Mouse (Mus musculus) lung, embryonic 16.5 days (tissue): ENCODE measurements around the gene Mcf2. TPM values are rescaled to one million over a fixed set of nuclear protein-coding genes. Genes with fewer than 3 reads are reported as not detected.

ENCODE experiments used
- ATAC-seq: fragments of 200-750 bp; cut with Nextera tagmentation; 2 replicates; pipeline ENCODE4 v1.8.0; 2017; ENCODE audit warnings: low read depth, mild to moderate bottlenecking, moderate library complexity
- H3K27ac ChIP-seq: fragments of 300-500 bp; sonication (generic); 2 replicates; pipeline ENCODE4 v1.5.1; 2014; ENCODE audit warnings: mild to moderate bottlenecking, control low read depth, low read length
- H3K27me3 ChIP-seq: fragments of 300-500 bp; sonication (generic); 2 replicates; pipeline ENCODE4 v1.6.1; 2014; ENCODE audit warnings: low read depth, low read length, mixed read lengths; ENCODE audit not compliant: control insufficient read depth, insufficient read depth
- H3K36me3 ChIP-seq: fragments of 300-500 bp; sonication (generic); 2 replicates; pipeline ENCODE4 v1.6.1; 2014; ENCODE audit warnings: low read length; ENCODE audit not compliant: control insufficient read depth, insufficient read depth
- H3K4me1 ChIP-seq: fragments of 300-500 bp; sonication (generic); replicated peaks from 2 replicates; pipeline ENCODE4 v1.6.1; 2014; ENCODE audit warnings: low read length, mixed read lengths; ENCODE audit not compliant: control insufficient read depth, insufficient read depth
- H3K4me2 ChIP-seq: fragments of 300-500 bp; sonication (generic); 2 replicates; pipeline ENCODE4 v1.6.1; 2014; ENCODE audit warnings: low read depth, low read length, control low read depth
- H3K4me3 ChIP-seq: fragments of 300-500 bp; sonication (generic); 2 replicates; pipeline ENCODE4 v1.5.1; 2014; ENCODE audit warnings: mild to moderate bottlenecking, low read length, control low read depth
- H3K9ac ChIP-seq: fragments of 300-500 bp; sonication (generic); 2 replicates; pipeline ENCODE4 v1.6.1; 2014; ENCODE audit warnings: low read length, control low read depth
- H3K9me3 ChIP-seq: fragments of 300-500 bp; sonication (generic); 2 replicates; pipeline ENCODE4 v1.6.1; 2016; ENCODE audit warnings: low read length; ENCODE audit not compliant: control insufficient read depth
- WGBS: fragments of 180-500 bp; shearing (Covaris S2); extraction: QIAGEN DNeasy Blood & Tissue Kit; methylation state at CpG from one replicate; pipeline ENCODE4 v1.1.7; 2014; 5-methylcytosine and 5-hydroxymethylcytosine counted together
- polyA plus RNA-seq: library from polyadenylated mRNA; unstranded; fragments of >200 nt; fragmentation: Nextera tagmentation; extraction: Ambion mirVana; gene quantifications from 2 replicates; pipeline ENCODE4 v1.2.1, GENCODE M21; 2015

Mcf2 gene
- polyA plus RNA-seq = 0.14 and 0.41 TPM in 2 replicates

GRCm38 (mm10) chrX:60178744-60179458 lies at the start of gene Mcf2:
Gene Mcf2 (minus strand): TSS chrX:60179089.
- H3K4me3 ChIP-seq = peak within 1 kb of the TSS; percentile 38
- H3K9ac ChIP-seq = no peak within 1 kb of the TSS
- peak; percentile 47 for ATAC-seq
- H3K4me2 ChIP-seq = peak within 1 kb of the TSS; percentile 66
- H3K36me3 ChIP-seq = no peaks in the 10 kb centered on the region
- no peaks in the 10 kb centered on the region for H3K9me3 ChIP-seq
- H3K4me1 ChIP-seq = no peaks in the 10 kb centered on the region
- WGBS = 12% methylated on average over 24 of the region's 28 CpGs
- no peaks in the 10 kb centered on the region; the same call in 1 of the 2 replicates for H3K27me3 ChIP-seq
- H3K27ac ChIP-seq = no peak within 1 kb of the TSS

- WGBS = 43% methylated on average over 1 of the region's 1 CpGs
- H3K4me2 ChIP-seq = no peak overlapping the region
- no peaks in the 10 kb centered on the region for H3K4me1 ChIP-seq
- H3K4me3 ChIP-seq = no peak overlapping the region
- no peaks in the 10 kb centered on the region for H3K9me3 ChIP-seq
- H3K27me3 ChIP-seq = no peaks in the 10 kb centered on the region
- no peaks in the 10 kb centered on the region for H3K36me3 ChIP-seq
- H3K9ac ChIP-seq = no peak overlapping the region
- no peak for ATAC-seq
- H3K27ac ChIP-seq = no peak overlapping the region
These were observed 8.8 kb upstream of the Mcf2 start for GRCm38 (mm10) chrX:60187726-60188125.

- no peak overlapping the region for H3K4me3 ChIP-seq
- no peaks in the 10 kb centered on the region for H3K9me3 ChIP-seq
- 56% methylated on average over 3 of the region's 3 CpGs for WGBS
- no peaks in the 10 kb centered on the region for H3K36me3 ChIP-seq
- no peaks in the 10 kb centered on the region for H3K4me1 ChIP-seq
- no peak overlapping the region for H3K9ac ChIP-seq
- no peak overlapping the region for H3K27ac ChIP-seq
- no peaks in the 10 kb centered on the region; the same call in 1 of the 2 replicates for H3K27me3 ChIP-seq
- ATAC-seq = no peak
- H3K4me2 ChIP-seq = no peak overlapping the region
These were observed 3.7 kb upstream of the Mcf2 start for GRCm38 (mm10) chrX:60182611-60183010.

GRCm38 (mm10) chrX:60178025-60178743 lies 705 bp downstream of the Mcf2 start:
- no peak for ATAC-seq

GRCm38 (mm10) chrX:60170106-60170505 lies 8.8 kb downstream of the Mcf2 start:
- Histone ChIP-seq H3K9ac (no peak overlapping the region), H3K4me1 (no peaks in the 10 kb centered on the region), H3K9me3 (no peaks in the 10 kb centered on the region), H3K4me2 (no peak overlapping the region), H3K36me3 (no peaks in the 10 kb centered on the region), H3K4me3 (no peak overlapping the region), H3K27me3 (no peaks in the 10 kb centered on the region), H3K27ac (no peak overlapping the region)
- no peak for ATAC-seq
- WGBS = 84% methylated on average over 5 of the region's 5 CpGs

More at GRCm38 (mm10) chrX:60178025-60178743, 705 bp downstream of the Mcf2 start:
- Histone ChIP-seq H3K4me2 (peak overlapping the region; percentile 66), H3K27ac (no peak overlapping the region), H3K4me3 (peak overlapping the region; percentile 38), H3K9me3 (no peaks in the 10 kb centered on the region), H3K4me1 (no peaks in the 10 kb centered on the region), H3K9ac (no peak overlapping the region), H3K36me3 (no peaks in the 10 kb centered on the region), H3K27me3 (no peaks in the 10 kb centered on the region; the same call in 1 of the 2 replicates)
- WGBS = 13% methylated on average over 19 of the region's 19 CpGs

GRCm38 (mm10) chrX:60169511-60169910 lies 9.4 kb downstream of the Mcf2 start:
- Histone ChIP-seq H3K36me3 (no peaks in the 10 kb centered on the region), H3K4me3 (no peak overlapping the region), H3K27ac (no peak overlapping the region), H3K9ac (no peak overlapping the region), H3K27me3 (no peaks in the 10 kb centered on the region), H3K4me2 (no peak overlapping the region), H3K9me3 (no peaks in the 10 kb centered on the region), H3K4me1 (no peaks in the 10 kb centered on the region)
- WGBS = 66% methylated on average over 2 of the region's 2 CpGs
- ATAC-seq = no peak

- Histone ChIP-seq H3K27me3 (no peaks in the 10 kb centered on the region), H3K4me1 (no peaks in the 10 kb centered on the region), H3K27ac (no peak overlapping the region), H3K36me3 (no peaks in the 10 kb centered on the region), H3K9ac (no peak overlapping the region), H3K9me3 (no peaks in the 10 kb centered on the region), H3K4me2 (no peak overlapping the region), H3K4me3 (no peak overlapping the region)
- no peak for ATAC-seq
- WGBS = 69% methylated on average over 2 of the region's 2 CpGs
These were observed 10.1 kb downstream of the Mcf2 start for GRCm38 (mm10) chrX:60168796-60169195.

- no peaks in the 10 kb centered on the region for H3K9me3 ChIP-seq
- no peaks in the 10 kb centered on the region for H3K36me3 ChIP-seq
- H3K27ac ChIP-seq = no peak overlapping the region
- H3K4me3 ChIP-seq = peak overlapping the region; percentile 24; the same call in 1 of the 2 replicates
- H3K4me1 ChIP-seq = no peaks in the 10 kb centered on the region
- 13% methylated on average over 13 of the region's 13 CpGs for WGBS
- ATAC-seq = no peak
- H3K27me3 ChIP-seq = no peaks in the 10 kb centered on the region
- peak overlapping the region; percentile 47 for H3K4me2 ChIP-seq
- no peak overlapping the region for H3K9ac ChIP-seq
These were observed 31.5 kb downstream of the Mcf2 start for GRCm38 (mm10) chrX:60147268-60147974.

- 83% methylated on average over 1 of the region's 1 CpGs for WGBS
These were observed 103.5 kb downstream of the Mcf2 start for GRCm38 (mm10) chrX:60075359-60075758.

More at GRCm38 (mm10) chrX:60075359-60075758, 103.5 kb downstream of the Mcf2 start:
- Histone ChIP-seq H3K27ac (no peak overlapping the region), H3K4me3 (no peak overlapping the region), H3K27me3 (no peaks in the 10 kb centered on the region), H3K36me3 (no peaks in the 10 kb centered on the region), H3K9me3 (no peaks in the 10 kb centered on the region), H3K4me2 (no peak overlapping the region), H3K9ac (no peak overlapping the region), H3K4me1 (no peaks in the 10 kb centered on the region)
- ATAC-seq = no peak
